Mouse (Mus musculus) neural tube, embryonic 13.5 days (tissue): ENCODE measurements around the gene Cpne6. TPM values are rescaled to one million over a fixed set of nuclear protein-coding genes. Genes with fewer than 3 reads are reported as not detected.

ENCODE experiments used
- ATAC-seq: fragments of 200-750 bp; cut with Nextera tagmentation; 2 replicates; pipeline ENCODE4 v1.8.0; 2017; ENCODE audit warnings: low read depth, mild to moderate bottlenecking, moderate TSS enrichment, moderate library complexity
- H3K27ac ChIP-seq: fragments of 300-500 bp; sonication (generic); replicated peaks from 2 replicates; pipeline ENCODE4 v1.5.1; 2015; ENCODE audit warnings: moderate library complexity, mild to moderate bottlenecking, inconsistent platforms
- H3K27me3 ChIP-seq: fragments of 300-500 bp; sonication (generic); 2 replicates; pipeline ENCODE4 v1.6.1; 2015; ENCODE audit warnings: mild to moderate bottlenecking, inconsistent platforms
- H3K36me3 ChIP-seq: fragments of 300-500 bp; sonication (generic); 2 replicates; pipeline ENCODE4 v1.6.1; 2015; ENCODE audit warnings: mild to moderate bottlenecking, inconsistent platforms
- H3K4me1 ChIP-seq: fragments of 300-500 bp; sonication (generic); replicated peaks from 2 replicates; pipeline ENCODE4 v1.6.1; 2015; ENCODE audit warnings: inconsistent platforms
- H3K4me2 ChIP-seq: fragments of 300-500 bp; sonication (generic); 2 replicates; pipeline ENCODE4 v1.6.1; 2015; ENCODE audit warnings: inconsistent platforms, mild to moderate bottlenecking, moderate library complexity
- H3K4me3 ChIP-seq: fragments of 300-500 bp; sonication (generic); 2 replicates; pipeline ENCODE4 v1.5.1; 2015; ENCODE audit warnings: mild to moderate bottlenecking, inconsistent platforms
- H3K9ac ChIP-seq: fragments of 300-500 bp; sonication (generic); 2 replicates; pipeline ENCODE4 v1.6.1; 2015; ENCODE audit warnings: moderate library complexity, mild to moderate bottlenecking, inconsistent platforms
- H3K9me3 ChIP-seq: fragments of 300-500 bp; sonication (generic); 2 replicates; pipeline ENCODE4 v1.6.1; 2016; ENCODE audit warnings: inconsistent platforms
- WGBS: fragments of 180-500 bp; shearing (Covaris S2); methylation state at CpG from one replicate; pipeline ENCODE4 v1.1.7; 2015; 5-methylcytosine and 5-hydroxymethylcytosine counted together
- polyA plus RNA-seq: library from polyadenylated mRNA; unstranded; fragments of >200 nt; fragmentation: Nextera tagmentation; extraction: Ambion mirVana; gene quantifications from 2 replicates; pipeline ENCODE4 v1.2.1, GENCODE M21; 2015

Gene Cpne6
- polyA plus RNA-seq, 1 experiment from 2014 or later = 10.1 TPM

- Histone ChIP-seq H3K27me3 (no peaks in the 10 kb centered on the region), H3K27ac (no peak overlapping the region), H3K4me3 (no peak overlapping the region), H3K4me2 (no peak overlapping the region), H3K4me1 (peaks cover 7% of the 10 kb centered on the region; the same call in 1 of the 2 replicates), H3K9me3 (no peaks in the 10 kb centered on the region), H3K9ac (no peak overlapping the region), H3K36me3 (no peaks in the 10 kb centered on the region)
- no peak for ATAC-seq
- WGBS = 91% methylated on average over 10 of the region's 10 CpGs
These were observed 30.6 kb upstream of the Cpne6 start for GRCm38 (mm10) chr14:55479629-55480028.

- Histone ChIP-seq H3K4me1 (no peaks in the 10 kb centered on the region), H3K4me2 (no peak overlapping the region), H3K36me3 (no peaks in the 10 kb centered on the region), H3K4me3 (no peak overlapping the region), H3K27ac (no peak overlapping the region), H3K9ac (no peak overlapping the region), H3K27me3 (no peaks in the 10 kb centered on the region), H3K9me3 (no peaks in the 10 kb centered on the region)
- no peak for ATAC-seq
- 65% methylated on average over 5 of the region's 5 CpGs for WGBS
These were observed 25.7 kb upstream of the Cpne6 start for GRCm38 (mm10) chr14:55484430-55485085.

- no peak overlapping the region for H3K4me3 ChIP-seq
- no peaks in the 10 kb centered on the region for H3K27me3 ChIP-seq
- no peak overlapping the region for H3K4me2 ChIP-seq
- peaks cover 12% of the 10 kb centered on the region for H3K4me1 ChIP-seq
- H3K9ac ChIP-seq = no peak overlapping the region
- H3K9me3 ChIP-seq = no peaks in the 10 kb centered on the region
- ATAC-seq = no peak
- H3K27ac ChIP-seq = no peak overlapping the region
- 89% methylated on average over 8 of the region's 8 CpGs for WGBS
- H3K36me3 ChIP-seq = no peaks in the 10 kb centered on the region
These were observed 23.4 kb upstream of the Cpne6 start for GRCm38 (mm10) chr14:55486836-55487235.

- Histone ChIP-seq H3K27me3 (no peaks in the 10 kb centered on the region), H3K27ac (peak within 1 kb of the TSS; percentile 94), H3K36me3 (peaks cover 23% of the 10 kb centered on the region), H3K9ac (peak within 1 kb of the TSS; percentile 91), H3K9me3 (no peaks in the 10 kb centered on the region), H3K4me2 (peak within 1 kb of the TSS; percentile 78), H3K4me1 (peaks cover 25% of the 10 kb centered on the region), H3K4me3 (peak within 1 kb of the TSS; percentile 80)
- ATAC-seq = peak; percentile 93
- under 1% methylated on average over 68 of the region's 68 CpGs for WGBS
These were observed 19.7 kb upstream of the Cpne6 start, which contains the start of gene Carmil3 for GRCm38 (mm10) chr14:55490361-55491201. Gene Carmil3 (plus strand): TSS chr14:55490651.

- Histone ChIP-seq H3K36me3 (peaks cover 31% of the 10 kb centered on the region), H3K9ac (peak overlapping the region; percentile 91), H3K4me1 (peaks cover 25% of the 10 kb centered on the region), H3K9me3 (no peaks in the 10 kb centered on the region), H3K27me3 (no peaks in the 10 kb centered on the region), H3K4me2 (peak overlapping the region; percentile 78), H3K4me3 (peak overlapping the region; percentile 80), H3K27ac (peak overlapping the region; percentile 94)
- peak; percentile 77 for ATAC-seq
- WGBS = under 1% methylated on average over 25 of the region's 30 CpGs
These were observed 18.9 kb upstream of the Cpne6 start for GRCm38 (mm10) chr14:55491291-55491833.

GRCm38 (mm10) chr14:55492103-55492502 lies 18.1 kb upstream of the Cpne6 start:
- Histone ChIP-seq H3K27ac (no peak overlapping the region), H3K27me3 (no peaks in the 10 kb centered on the region), H3K36me3 (peaks cover 39% of the 10 kb centered on the region), H3K4me1 (peaks cover 25% of the 10 kb centered on the region), H3K9me3 (no peaks in the 10 kb centered on the region), H3K9ac (peak overlapping the region; percentile 91), H3K4me2 (peak overlapping the region; percentile 78), H3K4me3 (peak overlapping the region; percentile 80)
- 42% methylated on average over 3 of the region's 3 CpGs for WGBS
- no peak for ATAC-seq

- no peaks in the 10 kb centered on the region for H3K27me3 ChIP-seq
- H3K4me2 ChIP-seq = no peak overlapping the region
- no peak overlapping the region for H3K27ac ChIP-seq
- H3K36me3 ChIP-seq = peaks cover 71% of the 10 kb centered on the region
- peaks cover 17% of the 10 kb centered on the region for H3K4me1 ChIP-seq
- 74% methylated on average over 20 of the region's 20 CpGs for WGBS
- no peak overlapping the region for H3K9ac ChIP-seq
- no peak for ATAC-seq
- no peak overlapping the region for H3K4me3 ChIP-seq
- no peaks in the 10 kb centered on the region for H3K9me3 ChIP-seq
These were observed 14.6 kb upstream of the Cpne6 start for GRCm38 (mm10) chr14:55495509-55496240.

GRCm38 (mm10) chr14:55496761-55497448 lies 13.3 kb upstream of the Cpne6 start:
- peaks cover 12% of the 10 kb centered on the region for H3K4me1 ChIP-seq
- peak; percentile 33; the same call in 1 of the 2 replicates for ATAC-seq
- WGBS = 78% methylated on average over 16 of the region's 16 CpGs

GRCm38 (mm10) chr14:55497449-55497821 lies 12.8 kb upstream of the Cpne6 start:
- ATAC-seq = peak; percentile 51; the same call in 1 of the 2 replicates
- Histone ChIP-seq H3K36me3 (peaks cover 88% of the 10 kb centered on the region), H3K4me1 (peaks cover 7% of the 10 kb centered on the region)

More at GRCm38 (mm10) chr14:55496761-55497448, 13.3 kb upstream of the Cpne6 start:
- Histone ChIP-seq H3K36me3 (peaks cover 83% of the 10 kb centered on the region), H3K9ac (no peak overlapping the region), H3K27ac (no peak overlapping the region), H3K4me3 (no peak overlapping the region), H3K4me2 (no peak overlapping the region), H3K9me3 (no peaks in the 10 kb centered on the region), H3K27me3 (no peaks in the 10 kb centered on the region)

GRCm38 (mm10) chr14:55505612-55506011 lies 4.6 kb upstream of the Cpne6 start:
- ATAC-seq = no peak
- Histone ChIP-seq H3K9me3 (no peaks in the 10 kb centered on the region), H3K4me1 (peaks cover 9% of the 10 kb centered on the region; the same call in 1 of the 2 replicates), H3K9ac (no peak overlapping the region), H3K4me3 (no peak overlapping the region), H3K27ac (no peak overlapping the region), H3K27me3 (no peaks in the 10 kb centered on the region), H3K4me2 (no peak overlapping the region), H3K36me3 (peaks cover 64% of the 10 kb centered on the region)
- WGBS = 90% methylated on average over 9 of the region's 9 CpGs

More at GRCm38 (mm10) chr14:55497449-55497821, 12.8 kb upstream of the Cpne6 start:
- no peak overlapping the region for H3K4me3 ChIP-seq
- 35% methylated on average over 6 of the region's 6 CpGs for WGBS
- no peak overlapping the region for H3K27ac ChIP-seq
- H3K9ac ChIP-seq = peak overlapping the region; percentile 54; the same call in 1 of the 2 replicates
- H3K27me3 ChIP-seq = no peaks in the 10 kb centered on the region
- H3K4me2 ChIP-seq = no peak overlapping the region
- H3K9me3 ChIP-seq = no peaks in the 10 kb centered on the region

GRCm38 (mm10) chr14:55507801-55508200 lies 2.4 kb upstream of the Cpne6 start:
- Histone ChIP-seq H3K27ac (no peak overlapping the region), H3K4me2 (no peak overlapping the region), H3K36me3 (peaks cover 43% of the 10 kb centered on the region), H3K27me3 (no peaks in the 10 kb centered on the region), H3K9ac (no peak overlapping the region), H3K4me3 (no peak overlapping the region), H3K9me3 (no peaks in the 10 kb centered on the region), H3K4me1 (peaks cover 14% of the 10 kb centered on the region; the same call in 1 of the 2 replicates)
- no peak for ATAC-seq
- 56% methylated on average over 7 of the region's 7 CpGs for WGBS
